Mouse (Mus musculus) G1E (cell line): Measurements from ENCODE around the gene Peak1.

Source experiments
- CTCF ChIP-seq: IDR thresholded peaks from 2 replicates; pipeline ENCODE4 v1.5.1; 2012; ENCODE audit warnings: low read depth, low read length, inconsistent platforms, mixed read lengths
- GATA1 ChIP-seq: IDR thresholded peaks from 2 replicates; pipeline ENCODE4 v1.6.1; 2012; ENCODE audit warnings: borderline replicate concordance, low read length, inconsistent platforms, mixed read lengths
- GATA2 ChIP-seq: IDR thresholded peaks from 2 replicates; pipeline ENCODE4 v1.6.1; 2012; ENCODE audit warnings: low read depth, low read length, inconsistent platforms, borderline replicate concordance
- POLR2AphosphoS5 ChIP-seq: IDR thresholded peaks from 2 replicates; pipeline ENCODE4 v1.6.1; 2012; ENCODE audit warnings: low read depth, low read length, inconsistent platforms; ENCODE audit not compliant: insufficient replicate concordance
- TAL1 ChIP-seq: conservative IDR thresholded peaks from 2 replicates; pipeline ENCODE4 v1.6.1; 2012; ENCODE audit warnings: low read depth, low read length, inconsistent platforms, mixed read lengths

- no peak for TF ChIP-seq CTCF
- no peak for TF ChIP-seq GATA1
- TF ChIP-seq TAL1, result no peak
- no peak for TF ChIP-seq POLR2AphosphoS5
- TF ChIP-seq GATA2, result no peak
Measured at GRCm38 (mm10) chr9:56266200-56266815, 151.6 kb downstream of the Peak1 start.
